Mouse (Mus musculus) skeletal muscle tissue, adult 2 months (tissue): ENCODE measurements at regions not wholly inside any gene's neighbourhood (a gene's known extent, or its start where the extent isn't known, plus 50 kb on each side); places are given as distances from the start of the nearest gene placed in this dataset.

Experiments
- DNase-seq: peaks from one replicate; pipeline ENCODE4 v3.0.0-alpha.2; 2012; ENCODE audit warnings: low read depth, low spot score

GRCm38 (mm10) chr1:154995778-154996390, 103.6 kb downstream of the Ier5 start:
- no peak for DNase-seq

GRCm38 (mm10) chr1:154993927-154994856, 105.2 kb downstream of the Ier5 start:
- no peak for DNase-seq

- peak; percentile 88 for DNase-seq
Measured at GRCm38 (mm10) chr1:154983325-154983724, 99.0 kb upstream of the Cacna1e start.

GRCm38 (mm10) chr1:154982836-154983235, 98.5 kb upstream of the Cacna1e start:
- DNase-seq, result peak; percentile 78

- DNase-seq, result no peak
Measured at GRCm38 (mm10) chr1:154981687-154982086, 97.4 kb upstream of the Cacna1e start.

- DNase-seq, result no peak
Measured at GRCm38 (mm10) chr1:154975732-154976131, 91.4 kb upstream of the Cacna1e start.

- DNase-seq, result no peak
Measured at GRCm38 (mm10) chr1:154961271-154961670, 77.0 kb upstream of the Cacna1e start.

GRCm38 (mm10) chr1:154956625-154957031, 72.3 kb upstream of the Cacna1e start:
- DNase-seq, result no peak

- no peak for DNase-seq
Measured at GRCm38 (mm10) chr1:154952679-154953078, 68.4 kb upstream of the Cacna1e start.
